Mouse (Mus musculus): Measurements from ENCODE around the gene Plekha1.

Gene Plekha1

GRCm38 (mm10) chr7:130954177-130954601 is 88.6 kb downstream of the Plekha1 start:
- DNase-seq (ENCODE audit: low read depth, low spot score) = no peak

GRCm38 (mm10) chr7:130958551-130958950 is 93.0 kb downstream of the Plekha1 start:
- DNase-seq (ENCODE audit: low read depth, low spot score) = no peak

GRCm38 (mm10) chr7:130959868-130960267 is 94.3 kb downstream of the Plekha1 start:
- DNase-seq (ENCODE audit: low read depth, low spot score) = no peak

- no peak for DNase-seq (ENCODE audit: low read depth, low spot score)
These were observed 95.9 kb downstream of the Plekha1 start for GRCm38 (mm10) chr7:130961429-130961828.

Data from ZHBTc4 (cell line).